ENCODE assay signal across 8 mouse cellular contexts in the genomic region with DNA sequence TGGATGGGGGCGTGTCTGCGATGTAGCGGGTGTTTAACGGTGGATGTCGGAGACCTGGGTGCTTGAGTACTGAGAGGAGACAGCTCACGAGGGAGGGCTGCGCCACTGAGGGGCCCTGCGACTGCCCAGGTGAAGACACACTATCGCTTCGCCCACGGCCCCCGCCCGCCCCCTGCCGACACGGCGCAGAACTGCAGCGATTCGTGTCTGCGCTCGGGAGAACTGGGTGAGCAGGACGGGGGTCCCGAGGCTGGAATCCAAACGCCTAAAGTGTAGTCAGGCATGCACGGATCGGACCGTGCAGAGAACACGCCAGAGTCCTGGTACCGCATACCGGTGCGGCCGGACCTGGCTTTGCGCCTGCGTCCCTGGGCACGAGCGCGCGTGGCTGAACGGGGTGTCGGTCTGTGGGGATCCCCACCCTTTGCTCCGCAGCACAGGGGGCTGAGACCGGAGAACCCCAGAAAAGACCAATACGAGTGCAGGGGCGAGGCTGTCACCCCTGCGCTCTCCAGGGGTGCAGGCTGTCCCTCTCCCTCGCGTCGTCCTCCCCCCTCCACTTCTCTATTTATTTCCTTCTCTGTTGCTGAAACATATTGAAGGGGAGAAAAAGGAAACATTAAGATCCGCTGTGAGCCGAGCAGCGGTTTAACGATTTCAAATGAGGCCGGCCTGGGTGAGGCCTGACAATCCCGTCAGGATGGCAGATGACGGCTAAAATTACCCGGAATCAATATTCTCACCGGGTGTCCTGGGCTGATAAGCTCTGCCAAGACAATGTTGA. TPM values are rescaled to one million over a fixed set of nuclear protein-coding genes. Genes with fewer than 3 reads are reported as not detected.
DNase-seq lines count a peak whose midpoint lies in the region; ATAC-seq and TF ChIP-seq lines count a peak whose summit lies in the region.

No protein-coding gene starts in this region.

- no peaks in the 10 kb centered on the region for H3K9me3 ChIP-seq in intestine, postnatal 0 days (ENCODE audit: control insufficient read depth)
- no peaks in the 10 kb centered on the region for H3K9me3 ChIP-seq in liver, postnatal 0 days (ENCODE audit: low read length)
- no peaks in the 10 kb centered on the region for H3K9me3 ChIP-seq in neural tube, embryonic 12.5 days

- H3K4me3 ChIP-seq in intestine, postnatal 0 days (ENCODE audit: low read depth, low read length): peak overlapping the region; percentile 27
- H3K4me3 ChIP-seq in liver, postnatal 0 days (ENCODE audit: low read depth, low read length): peak overlapping the region; percentile 42
- H3K4me3 ChIP-seq in neural tube, embryonic 12.5 days: peak overlapping the region; percentile 31; the same call in 1 of the 2 replicates

- peak overlapping the region; percentile 58 for H3K4me2 ChIP-seq in intestine, postnatal 0 days (replicated peaks; ENCODE audit: low read depth)
- peak overlapping the region; percentile 74 for H3K4me2 ChIP-seq in liver, postnatal 0 days (ENCODE audit: low read depth, low read length)
- peak overlapping the region; percentile 64 for H3K4me2 ChIP-seq in neural tube, embryonic 12.5 days (replicated peaks)

- TF ChIP-seq CTCF in intestine, postnatal 0 days (IDR thresholded peaks at IDR 0.05; ENCODE audit: low read depth): peak; percentile 92
- TF ChIP-seq CTCF in liver, postnatal 0 days (IDR thresholded peaks at IDR 0.05; ENCODE audit: low read depth): peak; percentile 94

- no peak overlapping the region for H3K9ac ChIP-seq in intestine, postnatal 0 days (ENCODE audit: low read depth, low read length)
- H3K9ac ChIP-seq in liver, postnatal 0 days (replicated peaks): peak overlapping the region; percentile 16; the same call in 1 of the 2 replicates
- H3K9ac ChIP-seq in neural tube, embryonic 12.5 days: peak overlapping the region; percentile 35; the same call in 1 of the 2 replicates

- WGBS in intestine, postnatal 0 days: 6% methylated on average over 51 of the region's 56 CpGs
- 3% methylated on average over 56 of the region's 56 CpGs for WGBS in liver, postnatal 0 days (ENCODE audit: insufficient replicate concordance)
- 5% methylated on average over 56 of the region's 56 CpGs for WGBS in neural tube, embryonic 12.5 days

- no peaks in the 10 kb centered on the region for H3K36me3 ChIP-seq in intestine, postnatal 0 days (ENCODE audit: control insufficient read depth, insufficient read depth)
- H3K36me3 ChIP-seq in liver, postnatal 0 days (replicated peaks; ENCODE audit: insufficient read depth, low read length): no peaks in the 10 kb centered on the region
- no peaks in the 10 kb centered on the region for H3K36me3 ChIP-seq in neural tube, embryonic 12.5 days

- DNase-seq in A20 (ENCODE audit: low read depth, low spot score): peak; percentile 43
- DNase-seq in MN1 (ENCODE audit: low spot score): peak; percentile 33
- DNase-seq in cerebellum, postnatal 25 days: peak; percentile 82 to 88
- peak; percentile 63 for DNase-seq in gastrocnemius, postnatal 10 days
- DNase-seq in liver, postnatal 0 days: peak; percentile 79
- DNase-seq in thymus, postnatal 14 days: peak; percentile 75

- H3K4me1 ChIP-seq in intestine, postnatal 0 days (replicated peaks; ENCODE audit: control insufficient read depth, insufficient read depth, low read length): no peaks in the 10 kb centered on the region
- H3K4me1 ChIP-seq in liver, postnatal 0 days (ENCODE audit: insufficient read depth): peaks cover 9% of the 10 kb centered on the region; the same call in 1 of the 2 replicates
- peaks cover 7% of the 10 kb centered on the region for H3K4me1 ChIP-seq in neural tube, embryonic 12.5 days

- TF ChIP-seq EP300 in liver, postnatal 0 days (IDR thresholded peaks at IDR 0.05; ENCODE audit: low read depth): peak; percentile 72; the same call in 1 of the 2 replicates

- no peak overlapping the region for H3K27ac ChIP-seq in intestine, postnatal 0 days (ENCODE audit: low read depth, low read length)
- no peak overlapping the region for H3K27ac ChIP-seq in liver, postnatal 0 days (ENCODE audit: low read depth)
- no peak overlapping the region for H3K27ac ChIP-seq in neural tube, embryonic 12.5 days

- peaks cover 46% of the 10 kb centered on the region for H3K27me3 ChIP-seq in intestine, postnatal 0 days (replicated peaks; ENCODE audit: control insufficient read depth, insufficient read depth, low read length)
- H3K27me3 ChIP-seq in liver, postnatal 0 days (ENCODE audit: insufficient read depth, low read length): peaks cover 19% of the 10 kb centered on the region
- H3K27me3 ChIP-seq in neural tube, embryonic 12.5 days (replicated peaks): peaks cover 73% of the 10 kb centered on the region

- 0 out of 2 replicates have a peak, but pooled peaks have one; percentile 36 for ATAC-seq in intestine, postnatal 0 days
- peak; percentile 64 for ATAC-seq in liver, postnatal 0 days
- ATAC-seq in neural tube, embryonic 12.5 days (ENCODE audit: low FRiP score, low read depth): peak; percentile 60; the same call in 1 of the 2 replicates

RNA-seq across cellular contexts. Expression of gene Nkx1-1, which starts 9.3 kb away (rescaled TPM):
- total RNA-seq in gastrocnemius, postnatal 10 days (2021): not detected
- polyA plus RNA-seq in intestine, postnatal 0 days (2015; fragmentation: Nextera tagmentation; extraction: Ambion mirVana): not detected in 2 replicates
- not detected in 2 replicates for polyA plus RNA-seq in liver, postnatal 0 days (2015; fragmentation: Nextera tagmentation; extraction: Ambion mirVana)
- 2.2 and 2.8 TPM in 2 replicates for polyA plus RNA-seq in neural tube, embryonic 12.5 days (2016; fragmentation: Nextera tagmentation; extraction: Ambion mirVana)

Comparison
In these comparisons a context has a peak if more than half of its experiments do, and no peak if none do; other contexts are left out.
1. DNase-seq: peak in every context shown above with its lines; median percentile 85 in cerebellum, postnatal 25 days; 79 in liver, postnatal 0 days; 75 in thymus, postnatal 14 days; 63 in gastrocnemius, postnatal 10 days; 43 in A20; 33 in MN1.